Mouse (Mus musculus): ENCODE measurements around the gene Rpl19.

Rpl19 gene

GRCm38 (mm10) chr11:98022253-98022554, 4.3 kb upstream of the Rpl19 start:
- no peak for DNase-seq (ENCODE audit: low read depth, low spot score)

- peak; percentile 42 for DNase-seq (ENCODE audit: low read depth, low spot score)
Observed at GRCm38 (mm10) chr11:98022555-98023371, 3.7 kb upstream of the Rpl19 start, which contains the start of gene Cacnb1. TSS of gene Cacnb1 (minus strand) at chr11:98023034.

GRCm38 (mm10) chr11:98024516-98024915, 2.0 kb upstream of the Rpl19 start:
- no peak for DNase-seq (ENCODE audit: low read depth, low spot score)

- no peak for DNase-seq (ENCODE audit: low read depth, low spot score)
Observed at GRCm38 (mm10) chr11:98026248-98026569, 301 bp upstream of the Rpl19 start.

GRCm38 (mm10) chr11:98027297-98027688, 783 bp downstream of the Rpl19 start:
- no peak for DNase-seq (ENCODE audit: low read depth, low spot score)

GRCm38 (mm10) chr11:98027785-98028184, 1.3 kb downstream of the Rpl19 start:
- DNase-seq (ENCODE audit: low read depth, low spot score): no peak

- no peak for DNase-seq (ENCODE audit: low read depth, low spot score)
Observed at GRCm38 (mm10) chr11:98030701-98031442, 4.4 kb downstream of the Rpl19 start.

GRCm38 (mm10) chr11:98031443-98031770, 4.9 kb downstream of the Rpl19 start:
- DNase-seq (ENCODE audit: low read depth, low spot score): peak; percentile 36

- no peak for DNase-seq (ENCODE audit: low read depth, low spot score)
Observed at GRCm38 (mm10) chr11:98034061-98034460, 7.6 kb downstream of the Rpl19 start.

- DNase-seq (ENCODE audit: low read depth, low spot score): no peak
Observed at GRCm38 (mm10) chr11:98034840-98035239, 8.3 kb downstream of the Rpl19 start.

- DNase-seq (ENCODE audit: low read depth, low spot score): no peak
Observed at GRCm38 (mm10) chr11:98035977-98036377, 9.5 kb downstream of the Rpl19 start.

GRCm38 (mm10) chr11:98037871-98038270, 11.4 kb downstream of the Rpl19 start:
- no peak for DNase-seq (ENCODE audit: low read depth, low spot score)

GRCm38 (mm10) chr11:98040975-98041374, 14.5 kb downstream of the Rpl19 start:
- no peak for DNase-seq (ENCODE audit: low read depth, low spot score)

GRCm38 (mm10) chr11:98042741-98043140, 16.2 kb downstream of the Rpl19 start:
- DNase-seq (ENCODE audit: low read depth, low spot score): no peak

- no peak for DNase-seq (ENCODE audit: low read depth, low spot score)
Observed at GRCm38 (mm10) chr11:98044074-98044473, 17.6 kb downstream of the Rpl19 start.

- no peak for DNase-seq (ENCODE audit: low read depth, low spot score)
Observed at GRCm38 (mm10) chr11:98045596-98045995, 19.1 kb downstream of the Rpl19 start.

GRCm38 (mm10) chr11:98046466-98046865, 20.0 kb downstream of the Rpl19 start:
- no peak for DNase-seq (ENCODE audit: low read depth, low spot score)

- no peak for DNase-seq (ENCODE audit: low read depth, low spot score)
Observed at GRCm38 (mm10) chr11:98047745-98048144, 21.2 kb downstream of the Rpl19 start.

GRCm38 (mm10) chr11:98049672-98050519, 23.4 kb downstream of the Rpl19 start:
- no peak for DNase-seq (ENCODE audit: low read depth, low spot score)

GRCm38 (mm10) chr11:98050520-98050815, 24.0 kb downstream of the Rpl19 start:
- DNase-seq (ENCODE audit: low read depth, low spot score): no peak

GRCm38 (mm10) chr11:98050940-98051339, 24.4 kb downstream of the Rpl19 start:
- DNase-seq (ENCODE audit: low read depth, low spot score): no peak

- DNase-seq (ENCODE audit: low read depth, low spot score): no peak
Observed at GRCm38 (mm10) chr11:98051611-98052128, 25.2 kb downstream of the Rpl19 start.
